Mouse (Mus musculus) ES-E14 (cell line): Measurements from ENCODE around the gene Ntrk2.

Experiments
- CHD2 ChIP-seq: IDR thresholded peaks from 2 replicates; pipeline ENCODE4 v1.6.1; 2014; ENCODE audit warnings: mild to moderate bottlenecking, low read depth, low read length, inconsistent platforms
- HCFC1 ChIP-seq: IDR thresholded peaks from 2 replicates; pipeline ENCODE4 v1.6.1; 2012; ENCODE audit warnings: low read length, inconsistent platforms, borderline replicate concordance; ENCODE audit not compliant: insufficient read depth
- MAFK ChIP-seq: IDR thresholded peaks from 2 replicates; pipeline ENCODE4 v1.6.1; 2014; ENCODE audit warnings: mild to moderate bottlenecking, low read depth, low read length, inconsistent platforms; ENCODE audit not compliant: insufficient read depth
- ZC3H11A ChIP-seq: IDR thresholded peaks from 2 replicates; pipeline ENCODE4 v1.6.1; 2012; ENCODE audit warnings: low read depth, mild to moderate bottlenecking, inconsistent platforms, low read length, borderline replicate concordance
- ZNF384 ChIP-seq: IDR thresholded peaks from 2 replicates; pipeline ENCODE4 v1.6.1; 2012; ENCODE audit warnings: low read depth, low read length, inconsistent platforms

DNA sequence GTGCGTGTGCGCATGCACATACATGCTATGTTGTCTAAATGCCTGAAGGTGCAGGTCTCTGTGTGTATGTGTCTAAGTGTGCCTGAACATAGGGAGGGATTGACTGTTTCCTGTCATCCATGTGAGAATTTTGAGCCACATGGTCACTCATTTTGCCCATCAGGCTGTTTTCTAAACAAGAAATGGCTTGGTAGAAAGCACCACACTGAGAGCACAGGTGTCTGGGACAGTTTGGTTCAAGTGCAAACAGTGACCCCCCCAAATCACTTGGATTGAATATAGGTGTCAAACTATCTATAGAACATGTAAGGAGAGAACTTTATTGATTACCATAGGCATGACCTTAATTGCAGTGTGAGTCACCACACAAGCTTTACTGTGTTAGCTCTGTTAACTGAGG lies 110.0 kb downstream of the Ntrk2 start:
- TF ChIP-seq ZC3H11A (no peak), CHD2 (no peak), HCFC1 (no peak), ZNF384 (no peak), MAFK (no peak)
